Mouse (Mus musculus): ENCODE data around the gene Mindy4. TPM values are rescaled to one million over a fixed set of nuclear protein-coding genes. Genes with fewer than 3 reads are reported as not detected.

Mindy4 gene
- polyA plus RNA-seq, 1 experiment from 2014 or later: 17.0 TPM

DNA sequence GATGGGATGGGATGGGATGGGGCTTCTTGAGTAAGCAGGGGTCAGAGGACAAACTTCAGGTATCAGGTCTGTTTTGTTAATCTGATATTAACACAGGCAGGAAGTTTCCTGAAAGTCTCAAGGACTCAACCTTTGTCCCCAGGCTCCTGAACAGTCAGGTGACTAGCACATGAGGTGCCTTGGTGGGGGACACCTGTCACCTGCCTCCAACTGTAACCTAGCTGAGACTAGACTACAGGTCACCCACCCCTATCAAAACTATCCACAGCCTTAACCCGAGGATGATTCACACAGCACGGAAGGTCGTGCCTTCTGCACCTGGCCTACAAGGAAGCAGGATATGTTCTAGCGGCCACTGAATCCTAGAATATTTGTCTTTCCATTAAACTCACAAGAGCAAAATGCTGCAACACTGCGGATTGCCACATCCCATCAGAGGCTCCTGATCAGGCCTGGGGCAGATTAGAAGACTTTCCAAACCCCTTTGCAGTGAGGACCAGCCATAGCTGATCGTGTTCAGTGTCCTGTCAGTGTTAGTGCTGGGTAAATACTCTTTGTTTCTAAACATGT, 147.3 kb downstream of the Mindy4 start:
- no peaks in the 10 kb centered on the region for H3K36me3 ChIP-seq (ENCODE audit: insufficient read depth, low read length)
- no peak overlapping the region for H3K9ac ChIP-seq (replicated peaks; ENCODE audit: low read length)
- H3K27ac ChIP-seq (ENCODE audit: low read length): no peak overlapping the region
- H3K9me3 ChIP-seq (ENCODE audit: low read length): no peaks in the 10 kb centered on the region
- no peak for ATAC-seq (ENCODE audit: low FRiP score, low TSS enrichment)
- H3K27me3 ChIP-seq (ENCODE audit: insufficient read depth, low read length): no peaks in the 10 kb centered on the region
- no peak overlapping the region for H3K4me2 ChIP-seq (replicated peaks; ENCODE audit: low read depth, low read length)
- no peaks in the 10 kb centered on the region for H3K4me1 ChIP-seq (ENCODE audit: insufficient read depth, low read length)
- no peak overlapping the region for H3K4me3 ChIP-seq (ENCODE audit: low read length)
- 91% methylated on average over 6 of the region's 6 CpGs for WGBS

GRCm38 (mm10) chr6:55351712-55352111, 148.5 kb downstream of the Mindy4 start:
- Histone ChIP-seq H3K4me3 (ENCODE audit: low read length) (no peak overlapping the region), H3K9me3 (ENCODE audit: low read length) (no peaks in the 10 kb centered on the region), H3K27me3 (ENCODE audit: insufficient read depth, low read length) (no peaks in the 10 kb centered on the region), H3K9ac (replicated peaks; ENCODE audit: low read length) (no peak overlapping the region), H3K27ac (ENCODE audit: low read length) (no peak overlapping the region), H3K36me3 (ENCODE audit: insufficient read depth, low read length) (no peaks in the 10 kb centered on the region), H3K4me2 (replicated peaks; ENCODE audit: low read depth, low read length) (no peak overlapping the region), H3K4me1 (ENCODE audit: insufficient read depth, low read length) (no peaks in the 10 kb centered on the region)
- no peak for ATAC-seq (ENCODE audit: low FRiP score, low TSS enrichment)
- WGBS: 54% methylated on average over 7 of the region's 7 CpGs

DNA sequence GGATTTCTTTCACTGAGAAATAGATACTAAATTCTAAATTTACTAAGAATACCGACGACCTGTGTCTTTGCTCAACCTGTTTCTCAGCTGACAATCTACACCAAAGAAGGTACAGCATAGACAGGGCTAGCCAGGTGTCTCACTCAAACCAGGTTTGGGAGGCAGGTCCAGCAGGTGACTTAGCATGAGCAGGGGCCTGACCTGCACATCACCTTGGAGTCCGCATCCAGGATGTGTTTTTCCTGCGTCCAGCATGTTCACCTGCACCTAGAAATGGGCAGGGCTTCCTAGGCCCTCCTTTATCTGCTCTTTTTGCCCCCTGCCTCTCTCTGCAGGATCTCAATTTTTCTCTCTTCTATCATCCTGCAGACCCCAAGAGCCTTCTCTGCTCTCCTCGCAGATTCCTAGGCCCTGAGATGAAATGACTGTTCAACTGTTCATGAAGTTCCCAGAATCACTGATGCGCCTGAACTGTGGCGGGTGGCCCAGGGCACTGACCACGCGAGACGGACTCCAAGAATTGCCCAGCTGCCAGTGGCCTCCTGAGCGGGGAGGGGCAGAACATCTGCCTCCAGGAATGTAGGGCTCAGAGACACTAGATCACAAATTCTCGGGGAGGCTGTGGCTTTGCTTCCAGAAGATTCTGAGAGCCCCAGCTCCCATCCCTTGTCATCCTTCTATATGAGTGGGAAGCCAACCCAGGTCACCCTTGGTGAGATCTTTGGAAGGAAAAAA, 150.7 kb downstream of the Mindy4 start:
- 73% methylated on average over 12 of the region's 12 CpGs for WGBS
- no peak for ATAC-seq (ENCODE audit: low FRiP score, low TSS enrichment)
- no peaks in the 10 kb centered on the region for H3K36me3 ChIP-seq (ENCODE audit: insufficient read depth, low read length)
- 0 out of 2 replicates have a peak, but pooled peaks cover 2% of the 10 kb centered on the region for H3K4me1 ChIP-seq (ENCODE audit: insufficient read depth, low read length)
- H3K9me3 ChIP-seq (ENCODE audit: low read length): no peaks in the 10 kb centered on the region
- no peak overlapping the region for H3K4me3 ChIP-seq (ENCODE audit: low read length)
- no peak overlapping the region for H3K9ac ChIP-seq (replicated peaks; ENCODE audit: low read length)
- H3K4me2 ChIP-seq (replicated peaks; ENCODE audit: low read depth, low read length): no peak overlapping the region
- no peaks in the 10 kb centered on the region for H3K27me3 ChIP-seq (ENCODE audit: insufficient read depth, low read length)
- H3K27ac ChIP-seq (ENCODE audit: low read length): no peak overlapping the region

- Histone ChIP-seq H3K9ac (replicated peaks; ENCODE audit: low read length) (no peak overlapping the region), H3K4me1 (ENCODE audit: insufficient read depth, low read length) (0 out of 2 replicates have a peak, but pooled peaks cover 2% of the 10 kb centered on the region), H3K36me3 (ENCODE audit: insufficient read depth, low read length) (no peaks in the 10 kb centered on the region), H3K9me3 (ENCODE audit: low read length) (no peaks in the 10 kb centered on the region), H3K27ac (ENCODE audit: low read length) (no peak overlapping the region), H3K4me3 (ENCODE audit: low read length) (no peak overlapping the region), H3K4me2 (replicated peaks; ENCODE audit: low read depth, low read length) (no peak overlapping the region), H3K27me3 (ENCODE audit: insufficient read depth, low read length) (no peaks in the 10 kb centered on the region)
- WGBS: 66% methylated on average over 4 of the region's 4 CpGs
- no peak for ATAC-seq (ENCODE audit: low FRiP score, low TSS enrichment)
Measured at GRCm38 (mm10) chr6:55354456-55355117, 151.4 kb downstream of the Mindy4 start.

DNA sequence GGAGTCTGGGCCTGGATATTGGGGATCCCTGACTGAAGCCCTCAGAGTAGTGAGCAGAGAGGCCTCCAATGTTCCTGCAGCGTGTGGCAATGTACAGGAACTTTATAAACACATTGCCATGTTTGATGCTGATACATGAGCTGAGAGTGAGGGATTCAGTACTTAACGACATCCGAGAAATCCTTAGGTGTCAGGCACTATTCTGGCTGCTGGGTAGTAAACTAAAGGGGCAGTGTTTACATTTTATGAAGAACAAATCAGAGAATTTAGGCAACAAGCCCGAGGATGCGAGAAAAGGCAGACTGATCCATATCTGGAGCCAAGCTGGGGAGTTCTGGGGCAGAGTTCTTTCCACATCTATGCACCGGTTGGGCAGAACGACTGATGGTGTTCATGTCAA, 152.4 kb downstream of the Mindy4 start:
- H3K27ac ChIP-seq (ENCODE audit: low read length): no peak overlapping the region
- H3K4me3 ChIP-seq (ENCODE audit: low read length): no peak overlapping the region
- ATAC-seq (ENCODE audit: low FRiP score, low TSS enrichment): no peak
- H3K36me3 ChIP-seq (ENCODE audit: insufficient read depth, low read length): no peaks in the 10 kb centered on the region
- H3K27me3 ChIP-seq (ENCODE audit: insufficient read depth, low read length): no peaks in the 10 kb centered on the region
- H3K4me1 ChIP-seq (ENCODE audit: insufficient read depth, low read length): 0 out of 2 replicates have a peak, but pooled peaks cover 2% of the 10 kb centered on the region
- 76% methylated on average over 7 of the region's 7 CpGs for WGBS
- H3K4me2 ChIP-seq (replicated peaks; ENCODE audit: low read depth, low read length): no peak overlapping the region
- no peaks in the 10 kb centered on the region for H3K9me3 ChIP-seq (ENCODE audit: low read length)
- no peak overlapping the region for H3K9ac ChIP-seq (replicated peaks; ENCODE audit: low read length)

- Histone ChIP-seq H3K27ac (ENCODE audit: low read length) (no peak overlapping the region), H3K4me1 (ENCODE audit: insufficient read depth, low read length) (0 out of 2 replicates have a peak, but pooled peaks cover 2% of the 10 kb centered on the region), H3K4me2 (replicated peaks; ENCODE audit: low read depth, low read length) (no peak overlapping the region), H3K27me3 (ENCODE audit: insufficient read depth, low read length) (no peaks in the 10 kb centered on the region), H3K9ac (replicated peaks; ENCODE audit: low read length) (no peak overlapping the region), H3K9me3 (ENCODE audit: low read length) (no peaks in the 10 kb centered on the region), H3K4me3 (ENCODE audit: low read length) (no peak overlapping the region), H3K36me3 (ENCODE audit: insufficient read depth, low read length) (no peaks in the 10 kb centered on the region)
- WGBS: 49% methylated on average over 5 of the region's 5 CpGs
- ATAC-seq (ENCODE audit: low FRiP score, low TSS enrichment): no peak
Measured at GRCm38 (mm10) chr6:55356017-55356703, 153.0 kb downstream of the Mindy4 start.

DNA sequence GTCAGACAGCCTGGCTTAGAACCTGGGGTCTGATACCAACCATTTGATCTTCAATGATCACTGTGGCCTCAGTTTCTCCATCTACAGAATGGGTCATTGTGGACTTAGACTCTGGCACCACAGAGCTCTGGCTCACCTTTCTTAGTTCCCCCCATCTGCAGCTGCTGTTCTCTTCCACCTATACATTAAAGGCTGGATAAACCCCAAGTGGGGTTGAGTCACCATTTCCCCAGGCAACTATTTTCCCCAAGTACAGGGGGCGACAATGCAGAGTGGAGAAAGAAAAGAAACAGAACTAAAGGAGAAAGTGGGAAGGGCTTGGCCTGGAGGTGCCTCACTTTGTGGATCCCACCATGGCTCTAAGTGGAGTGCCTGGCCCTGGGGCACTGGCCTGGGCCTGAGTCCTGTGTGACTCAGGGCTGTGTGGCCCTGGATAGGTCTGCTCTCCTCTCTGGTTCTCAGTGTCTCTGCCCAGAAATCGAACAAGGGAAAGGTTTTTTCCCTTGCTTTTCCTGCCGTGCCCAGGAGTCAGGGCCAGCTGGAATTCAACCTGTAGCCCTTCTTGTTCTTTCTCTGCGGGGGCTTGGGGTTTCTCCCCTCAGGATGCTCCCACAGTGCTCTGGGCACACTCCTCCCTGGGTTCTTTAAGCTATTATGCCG, 153.9 kb downstream of the Mindy4 start:
- no peaks in the 10 kb centered on the region for H3K9me3 ChIP-seq (ENCODE audit: low read length)
- no peak for ATAC-seq (ENCODE audit: low FRiP score, low TSS enrichment)
- H3K9ac ChIP-seq (replicated peaks; ENCODE audit: low read length): no peak overlapping the region
- H3K4me3 ChIP-seq (ENCODE audit: low read length): no peak overlapping the region
- H3K4me2 ChIP-seq (replicated peaks; ENCODE audit: low read depth, low read length): no peak overlapping the region
- 0 out of 2 replicates have a peak, but pooled peaks cover 2% of the 10 kb centered on the region for H3K4me1 ChIP-seq (ENCODE audit: insufficient read depth, low read length)
- H3K36me3 ChIP-seq (ENCODE audit: insufficient read depth, low read length): no peaks in the 10 kb centered on the region
- 71% methylated on average over 5 of the region's 5 CpGs for WGBS
- H3K27me3 ChIP-seq (ENCODE audit: insufficient read depth, low read length): no peaks in the 10 kb centered on the region
- H3K27ac ChIP-seq (ENCODE audit: low read length): peak overlapping the region; percentile 57; the same call in 1 of the 2 replicates

DNA sequence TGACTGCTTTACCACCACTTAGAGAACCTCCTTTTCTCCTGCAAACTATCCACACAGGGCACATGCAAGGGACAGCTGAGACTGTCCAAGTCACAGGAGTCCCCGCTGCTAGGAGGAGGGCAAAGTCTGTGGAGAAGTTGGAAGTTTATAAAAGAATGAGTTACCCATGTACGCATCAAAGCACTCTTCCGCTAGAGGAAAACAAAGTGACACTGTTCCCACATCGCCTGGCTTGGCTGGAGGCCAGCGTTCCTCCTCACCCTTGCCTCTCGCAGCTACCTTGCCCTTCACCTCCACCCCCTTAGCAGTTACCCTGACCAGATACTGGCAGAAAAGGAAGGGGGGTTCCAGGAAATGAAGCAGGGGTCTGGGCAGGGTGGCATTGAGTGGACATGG, 154.5 kb downstream of the Mindy4 start:
- WGBS: 52% methylated on average over 6 of the region's 6 CpGs
- Histone ChIP-seq H3K27ac (ENCODE audit: low read length) (peak overlapping the region; percentile 57; the same call in 1 of the 2 replicates), H3K4me2 (replicated peaks; ENCODE audit: low read depth, low read length) (no peak overlapping the region), H3K9ac (replicated peaks; ENCODE audit: low read length) (no peak overlapping the region), H3K4me1 (ENCODE audit: insufficient read depth, low read length) (0 out of 2 replicates have a peak, but pooled peaks cover 2% of the 10 kb centered on the region), H3K4me3 (ENCODE audit: low read length) (no peak overlapping the region), H3K27me3 (ENCODE audit: insufficient read depth, low read length) (no peaks in the 10 kb centered on the region), H3K9me3 (ENCODE audit: low read length) (no peaks in the 10 kb centered on the region), H3K36me3 (ENCODE audit: insufficient read depth, low read length) (no peaks in the 10 kb centered on the region)
- ATAC-seq (ENCODE audit: low FRiP score, low TSS enrichment): peak; percentile 84

DNA sequence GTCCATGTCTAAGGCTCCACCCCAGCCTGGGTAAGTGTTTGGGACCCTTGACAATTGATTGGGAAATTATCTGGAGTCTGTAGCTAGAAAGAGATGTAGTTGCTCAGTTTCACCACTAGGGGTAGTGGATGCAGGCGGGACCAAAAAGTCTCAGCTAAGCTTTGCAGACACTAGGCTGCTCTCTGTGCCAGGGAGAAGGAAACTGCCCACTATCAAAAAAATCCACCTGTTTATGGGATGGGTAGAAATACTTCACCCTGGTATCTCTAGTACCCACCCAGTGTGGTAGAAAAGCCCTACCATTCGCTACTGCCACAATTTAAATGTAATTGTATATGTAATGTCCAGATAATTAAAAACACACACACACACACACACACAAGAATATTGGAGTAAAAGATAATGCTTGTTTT, 155.6 kb downstream of the Mindy4 start:
- 0 out of 2 replicates have a peak, but pooled peaks have one; percentile 2 for ATAC-seq (ENCODE audit: low FRiP score, low TSS enrichment)
- Histone ChIP-seq H3K4me2 (replicated peaks; ENCODE audit: low read depth, low read length) (no peak overlapping the region), H3K9me3 (ENCODE audit: low read length) (no peaks in the 10 kb centered on the region), H3K9ac (replicated peaks; ENCODE audit: low read length) (no peak overlapping the region), H3K27ac (ENCODE audit: low read length) (no peak overlapping the region), H3K36me3 (ENCODE audit: insufficient read depth, low read length) (no peaks in the 10 kb centered on the region), H3K4me1 (ENCODE audit: insufficient read depth, low read length) (0 out of 2 replicates have a peak, but pooled peaks cover 2% of the 10 kb centered on the region), H3K4me3 (ENCODE audit: low read length) (no peak overlapping the region), H3K27me3 (ENCODE audit: insufficient read depth, low read length) (no peaks in the 10 kb centered on the region)
- 30% methylated on average over 2 of the region's 2 CpGs for WGBS

Measured in kidney, embryonic 16.5 days (tissue).